Mouse (Mus musculus): ENCODE measurements around the gene Sytl2. TPM values are rescaled to one million over a fixed set of nuclear protein-coding genes. Genes with fewer than 3 reads are reported as not detected.

The Sytl2 gene
- total RNA-seq, 1 experiment: 2.7 TPM

- in situ Hi-C loops (cut with MboI; ENCODE audit: low sequenced_read_pairs in 2 of 2, unreplicated experiment in 2 of 2): loop anchor here in 1 of 2 experiments (25.0 kb wide), 1 partner anchor 481 kb away; no protein-coding TSS in a partner anchor
- Histone ChIP-seq H3K9ac (ENCODE audit: insufficient read depth, low read depth, low read length, poor library complexity, severe bottlenecking) (peak overlapping the region; percentile 99), H3K9me3 (ENCODE audit: control insufficient read depth, insufficient read depth, low read depth, low read length) (no peaks in the 10 kb centered on the region), H3K4me3 (ENCODE audit: insufficient read depth in 1 of 2, low read depth in 1 of 2, low read length in 2 of 2, poor library complexity in 1 of 2, severe bottlenecking in 1 of 2) (peak overlapping the region; percentile 93 to 96), H3K4me1 (ENCODE audit: control insufficient read depth in 2 of 2, insufficient read depth in 2 of 2, low read length in 2 of 2, poor library complexity in 1 of 2) (peaks cover 0 to 5% of the 10 kb centered on the region in 2 experiments; a peak in 1 of 4 replicates), H3K27ac (ENCODE audit: insufficient read depth, low read depth, low read length, poor library complexity, severe bottlenecking) (peak overlapping the region; percentile 90), H3K36me3 (ENCODE audit: control insufficient read depth, insufficient read depth, low read length, poor library complexity, severe bottlenecking) (peaks cover 4% of the 10 kb centered on the region)
- DNase-seq (ENCODE audit: low read depth, low spot score): no peak
- TF ChIP-seq ZNF384 (IDR thresholded peaks at IDR 0.05; ENCODE audit: low read depth, low read length) (no peak), ZC3H11A (IDR thresholded peaks at IDR 0.05; ENCODE audit: borderline replicate concordance, low read depth, low read length) (no peak), MAFK (IDR thresholded peaks at IDR 0.05; ENCODE audit: insufficient read depth, low read depth, low read length) (no peak), CHD2 (IDR thresholded peaks at IDR 0.05; ENCODE audit: low read depth, low read length) (no peak), HCFC1 (IDR thresholded peaks at IDR 0.05; ENCODE audit: borderline replicate concordance, insufficient read depth, low read length) (no peak)
Measured at GRCm38 (mm10) chr7:90443101-90444091, 141.3 kb downstream of the Sytl2 start.

DNA sequence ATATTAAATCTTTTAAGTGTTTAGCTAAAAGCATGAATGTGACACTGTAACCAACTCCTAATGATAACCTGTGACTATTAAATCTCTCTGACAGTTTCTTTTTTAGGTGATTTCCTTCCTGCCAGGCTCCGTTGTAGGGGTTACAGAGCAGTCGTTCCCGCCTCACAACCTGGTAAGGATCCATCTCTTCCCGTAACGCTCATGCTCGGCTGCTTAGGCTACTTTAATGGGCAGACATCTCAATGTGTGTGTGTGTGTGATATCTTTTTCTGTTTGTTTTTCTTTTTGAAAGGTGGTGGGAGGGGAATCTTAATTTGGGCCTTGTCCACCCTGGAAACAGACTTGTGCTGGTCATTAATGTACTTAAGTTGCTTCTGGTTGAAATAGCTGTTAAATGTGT lies 142.2 kb downstream of the Sytl2 start:
- DNase-seq (ENCODE audit: low read depth, low spot score): no peak
- Histone ChIP-seq H3K4me3 (ENCODE audit: insufficient read depth in 1 of 2, low read depth in 1 of 2, low read length in 2 of 2, poor library complexity in 1 of 2, severe bottlenecking in 1 of 2) (peak overlapping the region; percentile 93 to 96), H3K9me3 (ENCODE audit: control insufficient read depth, insufficient read depth, low read depth, low read length) (no peaks in the 10 kb centered on the region), H3K36me3 (ENCODE audit: control insufficient read depth, insufficient read depth, low read length, poor library complexity, severe bottlenecking) (peaks cover 4% of the 10 kb centered on the region), H3K9ac (ENCODE audit: insufficient read depth, low read depth, low read length, poor library complexity, severe bottlenecking) (peak overlapping the region; percentile 8), H3K4me1 (ENCODE audit: control insufficient read depth in 2 of 2, insufficient read depth in 2 of 2, low read length in 2 of 2, poor library complexity in 1 of 2) (peaks cover 0 to 5% of the 10 kb centered on the region in 2 experiments; a peak in 1 of 4 replicates), H3K27ac (ENCODE audit: insufficient read depth, low read depth, low read length, poor library complexity, severe bottlenecking) (no peak overlapping the region)
- in situ Hi-C loops (cut with MboI; ENCODE audit: low sequenced_read_pairs in 2 of 2, unreplicated experiment in 2 of 2): loop anchor here in 1 of 2 experiments (25.0 kb wide), 1 partner anchor 482 kb away; no protein-coding TSS in a partner anchor
- TF ChIP-seq ZC3H11A (IDR thresholded peaks at IDR 0.05; ENCODE audit: borderline replicate concordance, low read depth, low read length) (no peak), CHD2 (IDR thresholded peaks at IDR 0.05; ENCODE audit: low read depth, low read length) (no peak), MAFK (IDR thresholded peaks at IDR 0.05; ENCODE audit: insufficient read depth, low read depth, low read length) (no peak), ZNF384 (IDR thresholded peaks at IDR 0.05; ENCODE audit: low read depth, low read length) (no peak), HCFC1 (IDR thresholded peaks at IDR 0.05; ENCODE audit: borderline replicate concordance, insufficient read depth, low read length) (no peak)

GRCm38 (mm10) chr7:90456149-90456844 lies 154.2 kb downstream of the Sytl2 start:
- Histone ChIP-seq H3K4me3 (ENCODE audit: insufficient read depth in 1 of 2, low read depth in 1 of 2, low read length in 2 of 2, poor library complexity in 1 of 2, severe bottlenecking in 1 of 2) (peak overlapping the region; percentile 78 to 80), H3K9ac (ENCODE audit: insufficient read depth, low read depth, low read length, poor library complexity, severe bottlenecking) (peak overlapping the region; percentile 47; the same call in 1 of the 2 replicates), H3K27ac (ENCODE audit: insufficient read depth, low read depth, low read length, poor library complexity, severe bottlenecking) (no peak overlapping the region), H3K36me3 (ENCODE audit: control insufficient read depth, insufficient read depth, low read length, poor library complexity, severe bottlenecking) (peaks cover 2% of the 10 kb centered on the region; the same call in 1 of the 2 replicates), H3K4me1 (ENCODE audit: control insufficient read depth in 2 of 2, insufficient read depth in 2 of 2, low read length in 2 of 2, poor library complexity in 1 of 2) (peaks cover 0 to 1% of the 10 kb centered on the region in 2 experiments; a peak in 1 of 4 replicates), H3K9me3 (ENCODE audit: control insufficient read depth, insufficient read depth, low read depth, low read length) (no peaks in the 10 kb centered on the region)
- no peak for DNase-seq (ENCODE audit: low read depth, low spot score)
- in situ Hi-C loops (cut with MboI; ENCODE audit: low sequenced_read_pairs in 2 of 2, unreplicated experiment in 2 of 2): no loop called here
- TF ChIP-seq MAFK (IDR thresholded peaks at IDR 0.05; ENCODE audit: insufficient read depth, low read depth, low read length) (0 out of 2 replicates have a peak, but pooled peaks have one; percentile 14), ZNF384 (IDR thresholded peaks at IDR 0.05; ENCODE audit: low read depth, low read length) (no peak), ZC3H11A (IDR thresholded peaks at IDR 0.05; ENCODE audit: borderline replicate concordance, low read depth, low read length) (no peak), HCFC1 (IDR thresholded peaks at IDR 0.05; ENCODE audit: borderline replicate concordance, insufficient read depth, low read length) (no peak), CHD2 (IDR thresholded peaks at IDR 0.05; ENCODE audit: low read depth, low read length) (no peak)

GRCm38 (mm10) chr7:90456845-90457468 lies 154.9 kb downstream of the Sytl2 start, which contains the start of gene Tmem126a:
TSS of gene Tmem126a (minus strand) at chr7:90457229.
- Histone ChIP-seq H3K27ac (ENCODE audit: insufficient read depth, low read depth, low read length, poor library complexity, severe bottlenecking) (peak within 1 kb of the TSS; percentile 27), H3K9ac (ENCODE audit: insufficient read depth, low read depth, low read length, poor library complexity, severe bottlenecking) (peak within 1 kb of the TSS; percentile 95), H3K4me3 (ENCODE audit: insufficient read depth in 1 of 2, low read depth in 1 of 2, low read length in 2 of 2, poor library complexity in 1 of 2, severe bottlenecking in 1 of 2) (peak within 1 kb of the TSS; percentile 78 to 80), H3K4me1 (ENCODE audit: control insufficient read depth in 2 of 2, insufficient read depth in 2 of 2, low read length in 2 of 2, poor library complexity in 1 of 2) (peaks cover 0 to 2% of the 10 kb centered on the region in 2 experiments; a peak in 1 of 4 replicates), H3K36me3 (ENCODE audit: control insufficient read depth, insufficient read depth, low read length, poor library complexity, severe bottlenecking) (peaks cover 2% of the 10 kb centered on the region; the same call in 1 of the 2 replicates), H3K9me3 (ENCODE audit: control insufficient read depth, insufficient read depth, low read depth, low read length) (no peaks in the 10 kb centered on the region)
- no peak for TF ChIP-seq HCFC1 (IDR thresholded peaks at IDR 0.05; ENCODE audit: borderline replicate concordance, insufficient read depth, low read length)
- no peak for TF ChIP-seq CHD2 (IDR thresholded peaks at IDR 0.05; ENCODE audit: low read depth, low read length)
- TF ChIP-seq MAFK (IDR thresholded peaks at IDR 0.05; ENCODE audit: insufficient read depth, low read depth, low read length): no peak
- no peak for TF ChIP-seq ZC3H11A (IDR thresholded peaks at IDR 0.05; ENCODE audit: borderline replicate concordance, low read depth, low read length)
- TF ChIP-seq ZNF384 (IDR thresholded peaks at IDR 0.05; ENCODE audit: low read depth, low read length): no peak
- DNase-seq (ENCODE audit: low read depth, low spot score): peak; percentile 56
- in situ Hi-C loops (cut with MboI; ENCODE audit: low sequenced_read_pairs in 2 of 2, unreplicated experiment in 2 of 2): no loop called here

All from ES-E14 (cell line).